Mouse (Mus musculus): ENCODE measurements around the gene Tpp1.

DNA sequence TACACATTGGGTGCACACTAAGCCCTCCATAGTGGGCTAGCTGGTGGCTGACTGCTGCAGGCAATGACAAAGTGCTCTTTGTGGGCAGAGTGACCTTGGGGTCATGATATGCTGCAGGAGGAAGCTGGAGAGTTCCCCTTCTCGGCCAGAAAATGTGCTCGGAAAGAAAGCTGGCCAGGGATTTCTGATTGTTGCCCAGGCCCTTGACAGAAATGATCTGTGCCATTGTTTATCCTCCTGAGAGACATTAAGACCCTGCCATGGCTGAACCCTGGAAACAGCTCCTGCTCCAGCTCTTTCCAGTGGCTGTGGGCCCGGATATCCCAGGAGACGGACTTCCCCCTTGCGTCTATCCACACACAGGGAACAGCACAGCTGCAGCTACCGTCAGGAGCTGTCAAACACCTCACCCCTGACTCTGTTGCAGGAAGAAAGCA, 15.7 kb upstream of the Tpp1 start:
- TF ChIP-seq CTCF (IDR thresholded peaks at IDR 0.05; ENCODE audit: low read depth, low read length) (no peak), POLR2A (IDR thresholded peaks at IDR 0.05; ENCODE audit: extremely low read depth, insufficient read depth, low read length) (no peak)

All from liver, adult 2 months (tissue).